Mouse (Mus musculus) bone marrow macrophage, adult 2 months (primary cell): ENCODE data around the gene Frem3.

Experiments
- CTCF ChIP-seq: IDR thresholded peaks from 2 replicates; pipeline ENCODE4 v1.5.1; 2012; ENCODE audit warnings: low read depth, mild to moderate bottlenecking, low read length, moderate library complexity
- POLR2A ChIP-seq: IDR thresholded peaks from 2 replicates; pipeline ENCODE4 v1.6.1; 2012; ENCODE audit warnings: mild to moderate bottlenecking, low read depth, low read length, borderline replicate concordance

DNA sequence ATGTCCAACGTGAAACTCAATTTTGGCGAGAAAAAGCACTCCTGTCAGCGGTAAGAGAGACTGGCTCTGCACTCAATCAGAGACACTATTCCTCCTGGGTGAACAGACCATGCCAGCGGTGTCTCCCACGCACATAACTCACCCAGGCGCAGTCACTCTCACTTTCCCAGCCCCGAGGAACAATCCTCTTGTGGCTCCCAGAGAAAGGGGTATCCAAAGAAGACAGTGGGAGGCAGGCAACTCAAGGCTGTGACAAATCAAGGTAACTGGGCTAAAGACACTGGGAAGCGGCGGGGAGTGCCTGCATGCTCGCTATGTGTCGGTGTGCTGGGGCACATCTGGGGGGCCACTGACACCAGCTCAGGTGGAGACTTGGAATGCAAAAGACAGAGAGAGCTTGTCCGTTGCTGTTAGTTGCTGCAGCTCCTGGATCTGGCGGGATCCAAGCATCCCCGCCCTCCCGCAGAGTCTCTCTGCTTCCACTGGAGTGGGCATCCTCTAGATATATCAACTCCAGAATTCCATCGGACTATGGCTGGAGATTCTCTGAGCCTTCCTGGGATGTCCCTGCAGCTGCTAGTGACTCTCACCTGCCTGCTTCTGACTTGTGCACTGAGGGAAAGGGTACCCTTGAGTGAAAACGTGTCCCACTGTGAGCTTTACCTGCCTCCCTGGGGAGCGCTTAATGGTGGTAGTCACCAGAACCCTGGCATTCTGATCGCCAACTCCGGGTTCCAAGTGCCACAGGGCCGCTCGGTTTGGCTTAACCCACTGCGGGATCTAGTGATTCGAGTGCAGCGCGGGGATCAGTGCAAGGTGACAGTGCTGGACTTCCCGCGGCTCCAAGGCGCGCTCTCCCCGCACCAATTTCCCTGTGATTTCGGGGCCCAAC is at the start of gene Frem3:
- TF ChIP-seq POLR2A (no peak), CTCF (no peak)
